Mouse (Mus musculus) urinary bladder, postnatal 10 days (tissue): ENCODE measurements around the gene Lasp1.
A peak's percentile ranks its signal among the peaks of the same experiment; 100 is the strongest.
"Not testable (repeated sequence)": the region's sequence is repeated elsewhere in the genome, so short reads cannot be mapped to it uniquely, and the experiment has no call there.

ENCODE experiments used
- DNase-seq: peaks from one replicate; pipeline ENCODE4 v3.0.0; 2022; ENCODE audit warnings: low spot score

Lasp1 gene

GRCm38 (mm10) chr11:97798782-97799145 is at the start of gene Lasp1:
Gene Lasp1, plus strand, starts transcription at chr11:97799000.
- DNase-seq, result peak; percentile 54

GRCm38 (mm10) chr11:97753277-97753676 is 45.5 kb upstream of the Lasp1 start:
- no peak for DNase-seq

GRCm38 (mm10) chr11:97758125-97758524 is 40.7 kb upstream of the Lasp1 start:
- DNase-seq, result no peak

- DNase-seq, result no peak
Observed at GRCm38 (mm10) chr11:97758942-97759341, 39.9 kb upstream of the Lasp1 start.

- DNase-seq, result no peak
Observed at GRCm38 (mm10) chr11:97761638-97762037, 37.2 kb upstream of the Lasp1 start.

GRCm38 (mm10) chr11:97766154-97766881 is 32.5 kb upstream of the Lasp1 start, which contains the start of gene Cwc25:
Gene Cwc25, minus strand, starts transcription at chr11:97766556.
- peak; percentile 85 for DNase-seq

- DNase-seq, result no peak
Observed at GRCm38 (mm10) chr11:97769704-97770103, 29.1 kb upstream of the Lasp1 start.

GRCm38 (mm10) chr11:97771410-97771809 is 27.4 kb upstream of the Lasp1 start:
- DNase-seq, result no peak

GRCm38 (mm10) chr11:97775186-97775585 is 23.6 kb upstream of the Lasp1 start:
- DNase-seq, result no peak

- no peak for DNase-seq
Observed at GRCm38 (mm10) chr11:97775808-97776496, 22.8 kb upstream of the Lasp1 start, which contains the start of gene 1700001P01Rik. Gene 1700001P01Rik, minus strand, starts transcription at chr11:97775918.

GRCm38 (mm10) chr11:97776497-97777128 is 22.2 kb upstream of the Lasp1 start:
- no peak for DNase-seq

- DNase-seq, result no peak
Observed at GRCm38 (mm10) chr11:97777129-97777529, 21.7 kb upstream of the Lasp1 start.

GRCm38 (mm10) chr11:97778918-97779317 is 19.9 kb upstream of the Lasp1 start:
- no peak for DNase-seq

- DNase-seq, result no peak
Observed at GRCm38 (mm10) chr11:97779968-97780701, 18.7 kb upstream of the Lasp1 start.

GRCm38 (mm10) chr11:97781478-97781831 is 17.3 kb upstream of the Lasp1 start:
- DNase-seq, result no peak

GRCm38 (mm10) chr11:97781832-97782563 is 16.8 kb upstream of the Lasp1 start, which contains the start of gene Rpl23:
Gene Rpl23, minus strand, starts transcription at chr11:97782437.
- peak; percentile 99 for DNase-seq

- DNase-seq, result no peak
Observed at GRCm38 (mm10) chr11:97782564-97782895, 16.3 kb upstream of the Lasp1 start.

GRCm38 (mm10) chr11:97787961-97788360 is 10.8 kb upstream of the Lasp1 start:
- DNase-seq, result no peak

- DNase-seq, result no peak
Observed at GRCm38 (mm10) chr11:97789727-97790126, 9.1 kb upstream of the Lasp1 start.

GRCm38 (mm10) chr11:97790778-97791438 is 7.9 kb upstream of the Lasp1 start:
- DNase-seq, result not testable (repeated sequence)

GRCm38 (mm10) chr11:97793165-97793564 is 5.6 kb upstream of the Lasp1 start:
- no peak for DNase-seq
